Comparison of ENCODE assay signal across 22 mouse cellular contexts in the genomic region with DNA sequence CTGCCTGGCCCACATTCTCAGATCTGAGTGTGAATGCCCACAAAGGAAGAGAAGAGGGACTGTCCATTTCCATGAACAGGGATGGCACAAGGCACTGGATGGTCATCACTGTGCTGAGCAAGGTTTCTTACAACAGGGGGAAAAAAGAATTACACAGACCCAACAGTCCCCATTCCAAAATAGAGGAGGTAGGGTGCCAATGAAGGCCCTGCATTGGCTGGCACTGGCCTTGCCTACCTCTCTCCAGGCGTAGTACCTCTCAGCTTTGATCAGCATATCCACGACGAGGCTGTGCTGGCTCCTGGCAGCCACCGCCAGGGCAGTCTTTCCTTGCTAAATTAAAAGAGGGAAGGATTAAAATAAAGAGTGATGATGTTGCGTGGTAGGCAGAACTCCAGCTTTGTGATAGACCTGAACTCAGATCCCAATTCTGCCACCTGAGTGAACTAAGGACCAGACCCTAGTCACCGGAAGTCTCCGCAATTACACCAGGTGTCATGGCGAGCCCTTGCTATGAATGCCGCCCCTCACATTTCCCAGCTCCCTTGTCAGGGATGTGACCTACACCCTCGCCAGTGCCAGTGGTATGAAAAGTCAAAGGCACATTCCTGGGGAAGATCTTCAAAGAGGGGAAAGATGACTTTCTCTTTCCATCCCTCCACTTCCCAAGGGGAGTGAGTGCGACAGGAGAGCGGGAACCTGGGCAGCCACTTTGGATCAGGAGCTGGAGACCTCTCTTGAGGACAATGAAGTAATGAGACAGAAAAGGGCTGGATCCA. TPM values are rescaled to one million over a fixed set of nuclear protein-coding genes. Genes with fewer than 3 reads are reported as not detected.
"Had no signal": no experiment of that assay in that cellular context is flagged by ENCODE, and none has a peak within 500 bp of the region (broad histone marks: within the 10 kb centered on the region; RNA-seq: fewer than 3 reads in every experiment).

No protein-coding gene starts in this region.

- H3K36me3 ChIP-seq: midbrain, embryonic 10.5 days; neural tube, embryonic 15.5 days had no signal

- H3K9ac ChIP-seq: lung, embryonic 14.5 days; midbrain, embryonic 12.5 days; neural tube, embryonic 13.5 days; neural tube, embryonic 15.5 days had no signal

- ATAC-seq: midbrain, embryonic 16.5 days had no signal

- H3K4me1 ChIP-seq: midbrain, embryonic 10.5 days; midbrain, embryonic 12.5 days had no signal

- H3K4me3 ChIP-seq: midbrain, embryonic 10.5 days; midbrain, embryonic 12.5 days; myocyte; neural tube, embryonic 13.5 days; neural tube, embryonic 15.5 days had no signal

- DNase-seq: lung, adult 18-20 months; lung, embryonic 14.5 days; lung, postnatal 10 days; lung, postnatal 4 days; midbrain, embryonic 14.5 days; retina, postnatal 1 day; right cerebral cortex, adult 18-20 months; right cerebral cortex, postnatal 25 days; right cerebral cortex, postnatal 4 days; spleen, adult 18-20 months; thymus, adult 18-20 months; thymus, postnatal 14 days; thymus, postnatal 36 days had no signal

- H3K9me3 ChIP-seq: midbrain, embryonic 10.5 days; midbrain, embryonic 12.5 days; neural tube, embryonic 13.5 days; neural tube, embryonic 15.5 days had no signal

- H3K4me2 ChIP-seq: lung, embryonic 14.5 days; midbrain, embryonic 12.5 days; neural tube, embryonic 13.5 days; neural tube, embryonic 15.5 days had no signal

- H3K27ac ChIP-seq: midbrain, embryonic 10.5 days; midbrain, embryonic 12.5 days; neural tube, embryonic 13.5 days; neural tube, embryonic 15.5 days had no signal

- H3K27me3 ChIP-seq: midbrain, embryonic 12.5 days; neural tube, embryonic 13.5 days; neural tube, embryonic 15.5 days had no signal

RNA-seq across cellular contexts. Expression of a gene that starts 46.3 kb away (rescaled TPM):
- total RNA-seq: megakaryocyte-erythroid progenitor cell, adult 5-6 weeks had no signal
- polyA plus RNA-seq: lung, embryonic 14.5 days; midbrain, embryonic 10.5 days; midbrain, embryonic 12.5 days; midbrain, embryonic 14.5 days; midbrain, embryonic 16.5 days; myocyte; neural tube, embryonic 11.5 days; neural tube, embryonic 13.5 days; neural tube, embryonic 15.5 days; small intestine, adult 2 months had no signal
